Comparison of ENCODE assay signal across 11 mouse cellular contexts in the genomic region with DNA sequence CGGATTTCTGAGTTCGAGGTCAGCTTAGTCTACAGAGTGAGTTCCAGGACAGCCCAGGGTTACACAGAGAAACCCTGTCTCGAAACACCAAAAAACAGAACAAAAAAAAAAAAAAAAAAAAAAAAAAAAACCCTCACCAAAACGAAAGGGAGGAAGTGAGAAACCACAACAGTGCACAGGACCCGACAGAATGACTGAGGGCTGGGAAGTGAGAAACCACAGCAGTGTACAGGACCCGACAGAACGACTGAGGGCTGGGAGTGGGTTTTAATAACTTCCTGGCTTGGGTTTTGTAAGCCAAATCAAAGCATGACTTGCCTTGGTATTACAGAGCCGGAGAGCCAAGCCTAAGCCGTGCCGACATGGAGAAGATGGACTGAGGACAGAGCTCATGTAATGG. TPM values are rescaled to one million over a fixed set of nuclear protein-coding genes. Genes with fewer than 3 reads are reported as not detected.
DNase-seq lines count a peak whose midpoint lies in the region; ATAC-seq and TF ChIP-seq lines count a peak whose summit lies in the region.
"Had no signal": no experiment of that assay in that cellular context is flagged by ENCODE, and none has a peak within 500 bp of the region (broad histone marks: within the 10 kb centered on the region; RNA-seq: fewer than 3 reads in every experiment).

No protein-coding gene starts in this region.

- TF ChIP-seq CTCF in heart, postnatal 0 days (IDR thresholded peaks at IDR 0.05; ENCODE audit: low read depth): no peak
- no peak for TF ChIP-seq CTCF in forebrain, postnatal 0 days (IDR thresholded peaks at IDR 0.05; ENCODE audit: low read depth)

- H3K4me2 ChIP-seq in heart, postnatal 0 days (ENCODE audit: low read depth, low read length): no peak overlapping the region
- H3K4me2 ChIP-seq in forebrain, postnatal 0 days (ENCODE audit: low read depth): no peak overlapping the region
- H3K4me2 ChIP-seq: hindbrain, embryonic 13.5 days had no signal

- H3K4me1 ChIP-seq in heart, postnatal 0 days (ENCODE audit: control insufficient read depth, insufficient read depth): peaks cover 13% of the 10 kb centered on the region
- H3K4me1 ChIP-seq in forebrain, postnatal 0 days (ENCODE audit: insufficient read depth): no peaks in the 10 kb centered on the region
- H3K4me1 ChIP-seq: hindbrain, embryonic 13.5 days had no signal

- H3K27me3 ChIP-seq in heart, postnatal 0 days (ENCODE audit: control insufficient read depth, insufficient read depth, low read length): no peaks in the 10 kb centered on the region
- no peaks in the 10 kb centered on the region for H3K27me3 ChIP-seq in forebrain, postnatal 0 days (ENCODE audit: insufficient read depth, low read length)
- H3K27me3 ChIP-seq: hindbrain, embryonic 13.5 days had no signal

- 78% methylated on average over 10 of the region's 10 CpGs for WGBS in heart, postnatal 0 days
- 89% methylated on average over 10 of the region's 10 CpGs for WGBS in forebrain, postnatal 0 days

- no peak for ATAC-seq in heart, postnatal 0 days (ENCODE audit: insufficient read depth, low read depth)
- no peak for ATAC-seq in forebrain, postnatal 0 days
- ATAC-seq: midbrain, embryonic 16.5 days had no signal

- DNase-seq in heart, postnatal 0 days (ENCODE audit: low spot score): no peak
- DNase-seq in heart, postnatal 4 days: no peak
- DNase-seq in CD8-positive naive resting alpha-beta T cell, adult 2 months (ENCODE audit: low read depth in 2 of 2, low spot score in 2 of 2): peak; percentile 48 to 63
- DNase-seq in lung, postnatal 14 days: peak; percentile 37
- peak; percentile 14 to 61 for DNase-seq in spleen, postnatal 10 days (ENCODE audit: low spot score in 2 of 2)
- DNase-seq in forebrain, postnatal 0 days: no peak
- no peak for DNase-seq in embryo, embryonic 9.5 days (ENCODE audit: extremely low spot score)
- no peak for DNase-seq in retina, postnatal 1 day
- DNase-seq: right cerebral cortex, postnatal 14 days had no signal

- no peak overlapping the region for H3K9ac ChIP-seq in heart, postnatal 0 days (replicated peaks; ENCODE audit: low read depth, low read length)
- no peak overlapping the region for H3K9ac ChIP-seq in forebrain, postnatal 0 days
- H3K9ac ChIP-seq: hindbrain, embryonic 13.5 days had no signal

- peak overlapping the region; percentile 46; the same call in 1 of the 2 replicates for H3K27ac ChIP-seq in heart, postnatal 0 days (ENCODE audit: low read depth)
- H3K27ac ChIP-seq in forebrain, postnatal 0 days (ENCODE audit: low read depth, low read length): no peak overlapping the region
- H3K27ac ChIP-seq: hindbrain, embryonic 13.5 days had no signal

- no peak overlapping the region for H3K4me3 ChIP-seq in heart, postnatal 0 days (ENCODE audit: low read depth, low read length)
- H3K4me3 ChIP-seq in forebrain, postnatal 0 days (ENCODE audit: low read depth, low read length): no peak overlapping the region
- H3K4me3 ChIP-seq: hindbrain, embryonic 13.5 days had no signal

- H3K36me3 ChIP-seq in heart, postnatal 0 days (replicated peaks; ENCODE audit: control insufficient read depth, insufficient read depth, low read length): peaks cover 24% of the 10 kb centered on the region; the same call in 1 of the 2 replicates
- H3K36me3 ChIP-seq in forebrain, postnatal 0 days (ENCODE audit: insufficient read depth): peaks cover 13% of the 10 kb centered on the region

- TF ChIP-seq EP300 in heart, postnatal 0 days (IDR thresholded peaks at IDR 0.05; ENCODE audit: low read depth): no peak

- no peaks in the 10 kb centered on the region for H3K9me3 ChIP-seq in heart, postnatal 0 days (replicated peaks; ENCODE audit: control insufficient read depth, low read length)
- no peaks in the 10 kb centered on the region for H3K9me3 ChIP-seq in forebrain, postnatal 0 days (ENCODE audit: low read length)
- H3K9me3 ChIP-seq: hindbrain, embryonic 13.5 days had no signal

RNA-seq across cellular contexts. Expression of a gene that starts 32.9 kb away (rescaled TPM):
- 16.1 and 20.4 TPM in 2 replicates for total RNA-seq in heart, postnatal 0 days (2014; rRNA removed; ENCODE audit: low replicate concordance)
- 85.4 and 86.2 TPM in 2 replicates for polyA plus RNA-seq in heart, postnatal 0 days (2015; fragmentation: Nextera tagmentation; extraction: Ambion mirVana)
- total RNA-seq in heart, postnatal 4 days (2021): 10 to 100 TPM; 54.4 to 60.3 TPM
- 121 and 128 TPM in 2 replicates for total RNA-seq in forebrain, postnatal 0 days (2014; rRNA removed)
- polyA plus RNA-seq in forebrain, postnatal 0 days (2015; fragmentation: Nextera tagmentation; extraction: Ambion mirVana): 195 and 214 TPM in 2 replicates

RNA-seq across cellular contexts. Expression of a gene that starts 55.4 kb away (rescaled TPM):
- 3.3 and 3.9 TPM in 2 replicates for total RNA-seq in heart, postnatal 0 days (2014; rRNA removed; ENCODE audit: low replicate concordance)
- 2.5 and 3.5 TPM in 2 replicates for polyA plus RNA-seq in heart, postnatal 0 days (2015; fragmentation: Nextera tagmentation; extraction: Ambion mirVana)
- 1 to 10 TPM; 2.8 to 2.9 TPM for total RNA-seq in heart, postnatal 4 days (2021)
- 3.0 and 3.6 TPM in 2 replicates for total RNA-seq in forebrain, postnatal 0 days (2014; rRNA removed)
- polyA plus RNA-seq in forebrain, postnatal 0 days (2015; fragmentation: Nextera tagmentation; extraction: Ambion mirVana): 1.5 and 2.0 TPM in 2 replicates

Comparison
In these comparisons a context has a peak if more than half of its experiments do, and no peak if none do; other contexts are left out.
1. DNase-seq: peak in CD8-positive naive resting alpha-beta T cell, adult 2 months (2 of 2), lung, postnatal 14 days (single experiment) and spleen, postnatal 10 days (2 of 2); none in heart, postnatal 0 days (single experiment), heart, postnatal 4 days (single experiment), forebrain, postnatal 0 days (single experiment), embryo, embryonic 9.5 days (single experiment) and retina, postnatal 1 day (single experiment).